Mouse (Mus musculus) mesoderm, embryonic 11.5 days (tissue): ENCODE measurements around the gene Ptpro.

Experiments
- DNase-seq: peaks from one replicate; pipeline ENCODE4 v3.0.0-alpha.2; 2012; ENCODE audit warnings: low read depth, low spot score

Ptpro gene

GRCm38 (mm10) chr6:137252194-137252886 is at the start of gene Ptpro:
Ptpro (plus strand) TSS chr6:137252319.
- peak; percentile 71 for DNase-seq

DNA sequence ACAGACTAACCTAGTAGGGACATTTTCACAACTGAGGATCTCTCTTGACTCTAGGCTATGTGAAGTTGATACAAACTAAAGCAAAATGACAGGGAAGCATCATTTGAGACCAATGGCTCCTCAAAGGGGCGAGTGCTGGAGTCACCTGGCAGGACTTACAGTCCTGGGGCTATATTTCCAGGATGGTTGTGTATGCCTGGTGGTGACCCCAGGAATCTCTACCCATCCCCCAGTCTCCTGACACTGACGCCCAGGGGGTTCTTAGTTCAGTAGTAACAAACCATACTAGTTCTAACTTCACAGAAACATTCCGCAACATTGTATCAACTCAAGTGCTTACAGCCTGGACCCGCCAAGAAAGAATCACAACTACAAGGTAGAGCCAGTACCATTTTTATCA is 49.5 kb upstream of the Ptpro start:
- DNase-seq: no peak

DNA sequence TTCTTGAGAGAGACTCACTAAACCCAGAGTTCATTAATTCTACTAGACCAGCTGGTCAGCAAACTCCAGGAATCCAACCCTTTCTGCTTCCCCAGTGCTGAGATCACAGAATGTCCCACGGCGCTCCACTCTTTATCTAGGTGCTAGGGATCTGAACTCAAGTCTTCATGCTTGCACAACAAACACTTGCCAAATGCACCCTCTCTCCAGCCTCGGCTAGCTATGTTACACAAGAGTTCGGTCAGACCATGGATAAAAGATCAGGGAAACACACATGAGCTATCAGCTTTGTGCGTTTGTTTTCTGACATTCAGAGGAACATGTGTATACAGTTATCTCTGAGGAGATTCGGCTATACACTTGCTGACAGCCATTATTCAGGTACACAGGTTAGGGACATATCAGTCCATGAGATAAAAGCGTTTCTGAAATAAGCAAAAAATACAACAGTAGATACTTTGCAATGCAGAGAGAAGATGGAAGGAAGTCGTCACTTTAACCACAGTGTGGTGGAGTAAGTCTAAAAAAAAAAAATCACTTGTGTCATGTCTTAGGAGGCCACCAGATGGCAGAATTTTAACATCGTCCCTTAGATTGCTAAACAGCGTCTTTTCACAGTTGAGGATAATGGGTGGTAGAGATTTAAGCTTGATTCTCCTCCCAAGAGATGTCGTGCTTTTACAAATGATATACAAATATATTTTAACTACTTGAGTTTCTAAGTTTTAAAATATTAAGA is 46.3 kb upstream of the Ptpro start:
- DNase-seq: peak; percentile 37

GRCm38 (mm10) chr6:137207126-137207525 is 45.0 kb upstream of the Ptpro start:
- no peak for DNase-seq

- DNase-seq: no peak
Observed at GRCm38 (mm10) chr6:137209992-137210391, 42.1 kb upstream of the Ptpro start.

DNA sequence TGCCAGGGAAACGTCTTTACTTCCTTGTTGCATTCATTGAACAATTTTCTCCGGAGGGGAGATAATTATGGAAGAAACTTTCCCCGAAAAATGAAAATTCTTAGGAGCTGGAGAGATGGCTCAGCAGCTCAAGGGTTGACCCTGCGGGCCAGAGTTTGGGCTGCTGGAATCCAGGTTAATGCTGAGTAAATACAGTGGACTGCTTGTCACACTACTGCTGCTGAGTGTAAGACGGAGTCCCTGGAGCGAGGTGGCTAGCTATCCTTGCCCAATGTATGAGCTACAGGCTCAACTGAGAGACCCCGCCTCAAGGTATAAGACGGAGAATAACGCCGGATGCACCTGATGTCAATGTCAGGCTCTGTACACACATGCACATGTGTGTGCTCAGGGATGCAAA is 41.1 kb upstream of the Ptpro start:
- DNase-seq: no peak

DNA sequence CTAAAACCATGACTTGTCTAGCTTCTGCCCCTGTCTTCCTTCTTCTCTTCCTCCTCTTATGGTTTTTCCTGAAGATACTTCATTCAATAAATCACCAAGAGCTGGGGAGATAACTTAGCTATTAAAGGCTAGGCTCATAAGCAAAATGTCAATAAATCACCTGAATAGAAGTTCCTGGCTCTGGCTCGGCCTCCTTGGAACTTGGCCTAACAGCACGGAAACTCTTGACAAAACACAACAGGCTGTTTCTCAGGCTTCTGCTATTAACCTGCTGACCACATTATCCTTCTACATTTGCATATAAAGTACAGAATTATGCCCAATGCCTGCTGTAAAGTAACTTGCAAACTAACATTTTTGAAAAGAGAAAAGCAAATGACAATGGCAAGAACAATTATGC is 40.7 kb upstream of the Ptpro start:
- no peak for DNase-seq

- DNase-seq: no peak
Observed at GRCm38 (mm10) chr6:137217841-137218463, 34.2 kb upstream of the Ptpro start.

DNA sequence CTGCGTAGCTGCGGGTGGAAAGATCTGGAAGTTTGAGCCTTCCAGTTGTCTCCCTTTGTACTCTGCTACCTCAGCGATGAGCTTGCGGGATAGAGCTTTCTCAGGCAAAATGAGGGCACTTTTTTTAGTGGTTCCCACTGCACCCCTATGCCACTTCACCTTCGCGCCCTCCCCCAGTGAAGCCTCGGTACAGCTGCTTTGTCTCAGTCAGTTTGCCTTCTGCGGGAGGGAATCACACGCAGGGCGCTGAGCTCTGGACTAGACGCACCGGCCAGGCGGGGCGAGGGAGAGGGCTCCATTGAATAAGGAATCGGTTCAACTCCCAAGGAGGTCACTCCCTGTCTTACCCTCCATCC is 746 bp downstream of the Ptpro start:
- peak; percentile 33 for DNase-seq

- DNase-seq: peak; percentile 52
Observed at GRCm38 (mm10) chr6:137253415-137253814, 1.3 kb downstream of the Ptpro start.

DNA sequence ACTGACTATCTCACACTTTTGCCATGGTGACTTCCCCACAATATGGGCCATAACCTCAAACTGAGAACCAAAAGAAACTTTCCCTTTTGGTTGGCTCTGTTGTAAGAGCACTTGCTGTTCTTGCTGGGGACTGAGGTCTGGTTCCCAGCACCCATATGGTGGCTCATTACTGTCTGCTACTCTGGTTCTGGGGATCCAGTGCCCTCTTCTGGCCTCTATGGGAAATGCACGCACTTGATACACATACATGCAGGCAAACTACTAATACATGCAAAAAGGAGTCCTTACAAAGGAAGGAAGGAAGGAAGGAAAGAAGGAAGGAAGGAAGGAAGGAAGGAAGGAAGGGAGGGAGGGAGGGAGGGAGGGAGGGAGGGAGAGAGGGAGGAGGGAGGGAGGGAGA is 8.9 kb downstream of the Ptpro start:
- DNase-seq: no peak

DNA sequence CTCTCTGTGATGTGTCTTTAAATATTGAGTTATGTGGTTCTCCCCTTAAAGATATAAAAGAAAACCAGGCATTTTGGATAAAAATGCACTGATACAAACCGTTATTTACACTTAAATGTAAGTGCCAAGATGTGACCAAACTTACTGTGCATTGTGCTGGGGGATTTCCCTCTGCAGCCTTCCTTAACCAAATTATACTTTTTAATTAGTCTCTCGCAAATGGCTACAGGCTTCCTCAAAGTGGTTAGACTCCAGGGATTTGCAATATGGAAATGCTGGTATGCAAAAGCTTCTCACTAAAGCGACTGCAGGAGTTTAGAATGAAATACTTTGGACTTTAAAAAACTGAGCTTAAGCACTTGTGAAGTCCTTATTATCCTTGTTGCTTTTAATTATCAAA is 10.0 kb downstream of the Ptpro start:
- no peak for DNase-seq

- no peak for DNase-seq
Observed at GRCm38 (mm10) chr6:137268019-137268418, 15.9 kb downstream of the Ptpro start.

DNA sequence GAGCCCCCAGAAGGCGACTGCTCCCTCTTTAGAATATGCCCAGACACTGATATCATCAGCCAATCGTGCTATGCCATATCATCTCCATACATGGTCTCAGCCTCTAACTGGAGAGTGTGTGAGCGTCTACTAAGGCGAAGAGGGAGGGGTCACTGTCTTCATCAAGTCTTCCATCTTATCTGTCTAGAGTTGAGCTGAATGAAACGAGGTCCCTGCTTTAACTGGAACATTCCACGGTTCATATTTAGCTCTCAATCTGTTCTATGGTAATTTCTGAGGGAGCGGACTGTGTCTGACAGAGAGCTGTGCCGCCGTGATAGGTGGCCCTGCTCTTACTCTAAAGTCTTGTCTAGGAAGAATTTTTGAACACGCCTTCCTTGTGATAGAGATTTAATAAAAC is 16.5 kb downstream of the Ptpro start:
- no peak for DNase-seq

- DNase-seq: no peak
Observed at GRCm38 (mm10) chr6:137272513-137272912, 20.4 kb downstream of the Ptpro start.

- DNase-seq: no peak
Observed at GRCm38 (mm10) chr6:137277587-137277994, 25.5 kb downstream of the Ptpro start.

- DNase-seq: no peak
Observed at GRCm38 (mm10) chr6:137279576-137279975, 27.5 kb downstream of the Ptpro start.

GRCm38 (mm10) chr6:137281541-137282049 is 29.5 kb downstream of the Ptpro start:
- DNase-seq: no peak

GRCm38 (mm10) chr6:137282050-137282449 is 29.9 kb downstream of the Ptpro start:
- DNase-seq: no peak

DNA sequence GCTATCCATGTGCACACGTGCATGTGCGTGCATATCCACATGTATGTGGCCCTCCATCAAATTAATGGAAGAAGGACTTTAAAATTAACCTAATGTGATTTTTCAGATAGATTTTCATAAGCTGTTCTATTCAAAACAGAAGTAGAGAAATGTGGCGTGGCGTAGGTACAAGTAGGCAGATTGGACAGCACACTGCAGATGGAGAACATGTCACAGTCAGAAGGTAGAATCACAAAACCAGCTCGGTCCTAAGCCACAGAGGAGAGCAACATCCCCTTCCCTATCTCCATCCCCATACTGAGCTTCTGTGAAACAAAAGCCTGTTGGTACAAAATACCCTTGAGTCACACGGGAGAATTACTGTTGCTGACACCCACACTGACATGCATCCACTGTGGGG is 34.3 kb downstream of the Ptpro start:
- DNase-seq: no peak

DNA sequence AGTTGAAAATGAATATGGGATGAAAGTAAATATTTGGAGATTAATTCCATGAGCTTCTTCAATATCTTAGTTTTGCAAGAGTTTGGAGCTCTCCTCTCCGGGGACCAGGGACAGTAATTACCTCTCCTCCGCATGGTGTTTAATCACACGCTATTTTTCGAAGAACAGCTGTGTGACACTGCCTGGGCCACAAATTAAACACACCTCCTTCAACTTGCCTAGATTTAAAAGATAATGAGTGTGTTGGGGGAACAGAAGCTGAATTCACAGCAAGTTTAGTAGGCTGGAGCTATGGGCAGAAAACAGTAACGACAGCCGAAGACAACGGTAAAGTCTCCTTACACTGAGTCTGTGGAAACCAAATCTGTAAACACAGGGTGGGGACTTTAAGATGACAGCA is 35.7 kb downstream of the Ptpro start:
- DNase-seq: no peak

- no peak for DNase-seq
Observed at GRCm38 (mm10) chr6:137288264-137288663, 36.1 kb downstream of the Ptpro start.

DNA sequence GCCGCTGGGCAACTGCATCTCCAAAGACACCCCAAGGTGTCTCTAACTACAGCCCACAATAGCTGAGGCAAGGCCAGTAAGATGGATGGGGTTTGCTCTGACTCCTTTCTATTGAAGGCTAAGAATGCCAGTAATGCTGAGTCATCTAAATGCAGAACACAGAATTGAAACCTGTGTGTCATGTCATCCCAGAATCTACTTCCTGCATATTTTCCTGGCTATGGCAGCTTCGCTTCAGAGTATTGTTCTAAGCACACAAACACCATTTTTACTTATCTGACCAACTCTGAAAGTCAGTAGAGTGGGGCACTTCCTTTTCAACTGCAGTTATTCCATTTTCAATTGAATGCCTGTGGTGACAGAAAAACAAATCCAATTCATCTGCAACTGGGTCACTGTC is 40.3 kb downstream of the Ptpro start:
- no peak for DNase-seq
